Comparison of ENCODE assay signal across 8 mouse cellular contexts in the genomic region with DNA sequence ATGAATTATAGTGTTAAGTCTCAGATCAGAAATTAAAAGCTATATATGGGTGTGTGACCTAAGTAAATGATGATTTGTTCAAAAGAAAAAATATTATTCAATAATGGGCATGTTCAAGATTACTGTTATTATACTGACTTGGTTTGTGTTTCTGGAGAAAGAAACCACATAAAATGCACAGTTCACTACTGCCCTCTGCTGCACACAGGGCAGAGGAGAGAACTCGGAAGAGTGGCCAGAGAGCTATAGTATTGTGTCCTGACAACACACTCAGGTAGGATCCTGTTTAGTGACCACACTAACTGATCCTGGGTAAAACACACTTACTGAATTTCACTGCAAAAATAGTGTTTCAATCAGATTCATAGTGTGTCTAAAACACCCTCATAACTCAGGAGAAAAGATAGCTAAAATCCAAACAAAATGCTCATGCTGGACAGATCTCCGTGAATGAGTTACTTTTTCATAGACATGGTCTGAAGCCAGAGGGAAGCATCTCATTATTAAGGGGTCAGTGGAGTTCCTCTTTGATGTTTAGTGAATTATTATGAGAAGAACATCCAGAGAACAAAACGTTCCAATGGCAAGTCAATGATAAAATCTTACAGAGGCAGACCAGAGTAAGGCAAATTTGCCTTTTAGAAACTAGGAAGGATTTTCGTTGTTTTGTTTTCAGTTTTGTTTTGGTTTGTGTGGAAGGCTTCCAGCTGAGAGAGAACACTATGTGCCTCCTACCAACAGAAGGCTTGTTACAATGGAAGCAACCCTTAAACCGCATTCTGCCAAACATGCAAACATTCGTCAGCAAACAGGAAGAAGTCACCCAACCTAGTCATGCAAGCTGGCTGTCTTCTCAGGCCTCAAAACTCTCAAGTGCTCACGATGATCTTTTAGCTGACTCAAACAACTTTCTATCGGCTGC.
DNase-seq lines count a peak whose midpoint lies in the region; ATAC-seq and TF ChIP-seq lines count a peak whose summit lies in the region.

No protein-coding gene starts in this region.

- no peaks in the 10 kb centered on the region for H3K9me3 ChIP-seq in embryonic facial prominence, embryonic 10.5 days
- no peaks in the 10 kb centered on the region for H3K9me3 ChIP-seq in lung, embryonic 14.5 days (ENCODE audit: low read depth, low read length)

- H3K4me2 ChIP-seq in lung, embryonic 14.5 days, result no peak overlapping the region

- H3K4me1 ChIP-seq in embryonic facial prominence, embryonic 10.5 days, result no peaks in the 10 kb centered on the region
- no peaks in the 10 kb centered on the region for H3K4me1 ChIP-seq in lung, embryonic 14.5 days (ENCODE audit: insufficient read depth)
- H3K4me1 ChIP-seq in olfactory bulb, adult 2 months (ENCODE audit: control insufficient read depth, insufficient read depth, low read length), result no peaks in the 10 kb centered on the region

- no peaks in the 10 kb centered on the region for H3K27me3 ChIP-seq in embryonic facial prominence, embryonic 10.5 days (replicated peaks; ENCODE audit: low read depth, poor library complexity, severe bottlenecking)
- H3K27me3 ChIP-seq in lung, embryonic 14.5 days (ENCODE audit: insufficient read depth, low read length), result no peaks in the 10 kb centered on the region

- H3K4me3 ChIP-seq in embryonic facial prominence, embryonic 10.5 days, result no peak overlapping the region
- no peak overlapping the region for H3K4me3 ChIP-seq in lung, embryonic 14.5 days (ENCODE audit: low read depth, low read length)
- no peak overlapping the region for H3K4me3 ChIP-seq in olfactory bulb, adult 2 months (ENCODE audit: insufficient read depth, low read depth, low read length)

- TF ChIP-seq POLR2A in olfactory bulb, adult 2 months (IDR thresholded peaks at IDR 0.05; ENCODE audit: insufficient read depth, low read depth, low read length), result no peak

- H3K27ac ChIP-seq in embryonic facial prominence, embryonic 10.5 days (replicated peaks), result no peak overlapping the region
- H3K27ac ChIP-seq in lung, embryonic 14.5 days (ENCODE audit: low read depth), result no peak overlapping the region
- H3K27ac ChIP-seq in olfactory bulb, adult 2 months (ENCODE audit: insufficient read depth, low read depth, low read length), result peak overlapping the region; percentile 46; the same call in 1 of the 2 replicates

- WGBS in embryonic facial prominence, embryonic 10.5 days, result 59% methylated on average over 8 of the region's 8 CpGs
- 42% methylated on average over 8 of the region's 8 CpGs for WGBS in lung, embryonic 14.5 days
- 37% methylated on average over 8 of the region's 8 CpGs for WGBS in olfactory bulb, adult 2 months

- peak; percentile 78 for DNase-seq in CD4-positive, CD25-positive, alpha-beta regulatory T cell, adult 2 months (ENCODE audit: low read depth, low spot score)
- DNase-seq in R1 (ENCODE audit: low read depth, low spot score), result peak; percentile 68
- peak; percentile 28 for DNase-seq in embryonic facial prominence, embryonic 10.5 days (ENCODE audit: low spot score)
- peak; percentile 26 for DNase-seq in heart, postnatal 25 days (ENCODE audit: low spot score)
- peak; percentile 73 to 74 for DNase-seq in kidney, postnatal 4 days
- DNase-seq in lung, embryonic 14.5 days, result peak; percentile 83
- peak; percentile 50 for DNase-seq in urinary bladder, postnatal 25 days (ENCODE audit: low spot score)

- H3K36me3 ChIP-seq in embryonic facial prominence, embryonic 10.5 days (replicated peaks), result no peaks in the 10 kb centered on the region
- H3K36me3 ChIP-seq in lung, embryonic 14.5 days (ENCODE audit: insufficient read depth), result no peaks in the 10 kb centered on the region

- peak; percentile 79 for TF ChIP-seq CTCF in lung, embryonic 14.5 days (IDR thresholded peaks at IDR 0.05; ENCODE audit: low read depth)
- TF ChIP-seq CTCF in olfactory bulb, adult 2 months (IDR thresholded peaks at IDR 0.05; ENCODE audit: insufficient read depth, low read depth, low read length), result no peak

- peak; percentile 35; the same call in 1 of the 2 replicates for ATAC-seq in lung, embryonic 14.5 days (ENCODE audit: insufficient read depth)

- intact Hi-C loops in heart, postnatal 25 days (cut with DNase I), result loop anchor here (2.0 to 5.0 kb wide), 3 partner anchors 126 to 889 kb away; no protein-coding TSS in a partner anchor

- no peak overlapping the region for H3K9ac ChIP-seq in lung, embryonic 14.5 days

Comparison
In these comparisons a context has a peak if more than half of its experiments do, and no peak if none do; other contexts are left out.
1. DNase-seq: peak in every context shown above with its lines; median percentile 83 in lung, embryonic 14.5 days; 78 in CD4-positive, CD25-positive, alpha-beta regulatory T cell, adult 2 months; 74 in kidney, postnatal 4 days; 68 in R1; 50 in urinary bladder, postnatal 25 days; 28 in embryonic facial prominence, embryonic 10.5 days; 26 in heart, postnatal 25 days.